Mouse (Mus musculus) E14TG2a.4 (cell line): ENCODE data around the gene Gm21760.
"Not testable (repeated sequence)": the region's sequence is repeated elsewhere in the genome, so short reads cannot be mapped to it uniquely, and the experiment has no call there.

Source experiments
- H3K27me3 ChIP-seq: 2 replicates; pipeline ENCODE4 v1.6.1; 2014; ENCODE audit warnings: low read length, control low read depth; ENCODE audit not compliant: insufficient read depth
- H3K36me3 ChIP-seq: 2 replicates; pipeline ENCODE4 v1.6.1; 2014; ENCODE audit warnings: low read length, control low read depth; ENCODE audit not compliant: insufficient read depth
- H3K4me1 ChIP-seq: replicated peaks from 2 replicates; pipeline ENCODE4 v1.6.1; 2014; ENCODE audit warnings: low read depth, low read length, control low read depth
- H3K4me3 ChIP-seq: replicated peaks from 2 replicates; pipeline ENCODE4 v1.5.1; 2014; ENCODE audit warnings: mild to moderate bottlenecking, low read length
- H3K9me3 ChIP-seq: 2 replicates; pipeline ENCODE4 v1.6.1; 2014; ENCODE audit warnings: low read length, control low read depth

The Gm21760 gene

GRCm38 (mm10) chrY:80133479-80133878, at the start of gene Gm21760:
Gm21760 (plus strand) TSS chrY:80133779.
- not testable (repeated sequence) for H3K4me3 ChIP-seq, H3K36me3 ChIP-seq, H3K27me3 ChIP-seq, H3K9me3 ChIP-seq, H3K4me1 ChIP-seq
